Mouse (Mus musculus) left cerebral cortex, postnatal 10 days (tissue): ENCODE results near the gene Ngdn. TPM values are rescaled to one million over a fixed set of nuclear protein-coding genes. Genes with fewer than 3 reads are reported as not detected.
"Not testable (repeated sequence)": the region's sequence is repeated elsewhere in the genome, so short reads cannot be mapped to it uniquely, and the experiment has no call there.

Experiments used
- DNase-seq, 2 experiments: peaks; one replicate each; pipeline ENCODE4 v3.0.0; 2021 to 2022; ENCODE audit warnings: low spot score in 2 of 2, mixed read lengths in 1 of 2; ENCODE audit errors: extremely low spot score in 1 of 2
- intact Hi-C: fragments of 180-260 bp; cut with DNase I; formaldehyde crosslinking; loops from one replicate; pipeline ENCODE4 v1.15.1; 2025
- total RNA-seq, 2 experiments: library from RNA; stranded (reverse); gene quantifications; 2 replicates each; pipeline ENCODE4 v1.2.3; 2021

The Ngdn gene
- total RNA-seq, 2 experiments from 2014 or later: 21.5 to 26.8 TPM

GRCm38 (mm10) chr14:54996793-54997192 is 18.5 kb upstream of the Ngdn start:
- no peak for DNase-seq
- intact Hi-C loops: loop anchor here (5.0 kb wide), 1 partner anchor 84 kb away; the partner anchor contains the start of gene Slc22a17

DNA sequence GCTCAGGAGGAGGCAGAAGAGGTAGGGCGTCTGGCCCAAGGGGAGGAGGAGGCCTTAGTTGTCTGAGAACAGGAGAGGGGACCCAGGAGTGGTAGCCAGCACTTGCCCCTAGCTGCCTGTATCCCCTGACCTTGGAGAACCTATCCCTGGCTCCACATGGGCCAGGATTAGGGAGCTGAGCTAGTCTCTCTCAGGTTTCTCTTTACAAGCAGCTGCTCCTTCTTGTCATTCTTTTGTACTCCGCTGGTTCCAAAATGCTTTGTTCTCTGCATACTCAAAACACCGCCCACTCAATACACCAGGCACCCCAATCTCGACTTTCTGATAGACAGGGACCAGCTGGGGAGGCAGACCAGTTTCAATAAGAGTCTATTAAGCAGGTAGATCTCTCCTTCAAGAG is 18.0 kb upstream of the Ngdn start:
- no peak for DNase-seq
- intact Hi-C loops: loop anchor here (5.0 kb wide), 1 partner anchor 85 kb away; the partner anchor contains the start of gene Slc22a17

GRCm38 (mm10) chr14:54998680-54999079 is 16.6 kb upstream of the Ngdn start:
- no peak for DNase-seq
- intact Hi-C loops: loop anchor here (5.0 kb wide), 1 partner anchor 86 kb away; the partner anchor contains the start of gene Slc22a17

DNA sequence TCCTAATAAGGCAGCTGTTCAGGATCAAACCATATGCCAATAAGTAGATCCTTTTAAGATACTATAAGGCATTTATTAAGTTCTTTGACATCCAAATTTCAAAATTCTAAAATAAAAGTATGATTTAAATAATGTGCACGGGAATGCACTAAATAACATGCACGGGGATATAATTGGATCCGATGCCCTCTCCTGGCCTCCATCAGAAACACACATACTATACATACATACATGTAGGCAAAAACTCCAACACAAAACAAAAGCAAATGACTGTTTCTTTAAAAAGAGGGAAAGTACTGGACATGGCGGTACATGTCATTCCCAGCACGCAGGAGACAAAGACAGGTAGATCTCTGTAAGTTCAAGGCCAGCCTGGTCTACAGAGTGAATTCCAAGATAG is 15.4 kb upstream of the Ngdn start:
- DNase-seq: not testable (repeated sequence)
- intact Hi-C loops: loop anchor here (5.0 kb wide), 1 partner anchor 88 kb away; the partner anchor contains the start of gene Slc22a17

DNA sequence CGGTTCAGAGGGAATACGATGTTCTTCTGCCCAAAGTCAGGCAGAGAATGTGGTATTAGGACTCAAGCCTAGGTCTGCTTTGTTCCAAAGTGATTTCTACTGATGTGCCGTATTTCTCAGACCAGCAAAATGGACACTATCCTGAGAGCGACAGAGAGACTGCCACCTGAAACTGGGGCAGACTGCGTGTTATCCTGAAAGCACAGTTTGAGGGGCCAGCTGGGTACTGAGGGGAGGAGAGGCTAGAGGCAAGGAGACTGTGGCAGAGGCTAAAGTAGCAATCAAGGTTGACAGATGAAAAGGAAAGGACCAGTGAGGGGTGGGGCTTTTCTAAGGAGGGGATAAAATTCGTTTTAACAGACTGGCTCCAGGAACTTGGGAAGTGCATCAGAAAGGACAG is 14.4 kb upstream of the Ngdn start:
- DNase-seq: no peak
- intact Hi-C loops: no loop called here

DNA sequence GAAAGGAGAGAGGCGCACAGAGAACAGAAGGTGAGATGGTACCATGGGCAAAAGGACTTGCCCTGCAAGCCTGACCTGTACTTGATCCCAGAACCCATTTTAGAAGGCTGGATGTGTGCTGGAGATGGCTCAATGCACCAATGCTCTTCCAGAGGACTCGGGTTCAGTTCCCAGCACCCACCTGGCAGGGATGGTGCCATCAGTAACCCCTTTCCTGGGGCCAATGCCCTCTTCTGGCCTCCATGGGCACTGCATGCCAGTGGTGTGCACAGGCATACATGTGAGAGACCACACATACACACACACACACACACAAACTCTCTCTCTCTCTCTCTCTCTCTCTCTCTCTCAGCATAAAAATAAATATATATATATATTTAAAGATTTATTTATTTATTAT is 13.8 kb upstream of the Ngdn start:
- intact Hi-C loops: no loop called here
- no peak for DNase-seq

DNA sequence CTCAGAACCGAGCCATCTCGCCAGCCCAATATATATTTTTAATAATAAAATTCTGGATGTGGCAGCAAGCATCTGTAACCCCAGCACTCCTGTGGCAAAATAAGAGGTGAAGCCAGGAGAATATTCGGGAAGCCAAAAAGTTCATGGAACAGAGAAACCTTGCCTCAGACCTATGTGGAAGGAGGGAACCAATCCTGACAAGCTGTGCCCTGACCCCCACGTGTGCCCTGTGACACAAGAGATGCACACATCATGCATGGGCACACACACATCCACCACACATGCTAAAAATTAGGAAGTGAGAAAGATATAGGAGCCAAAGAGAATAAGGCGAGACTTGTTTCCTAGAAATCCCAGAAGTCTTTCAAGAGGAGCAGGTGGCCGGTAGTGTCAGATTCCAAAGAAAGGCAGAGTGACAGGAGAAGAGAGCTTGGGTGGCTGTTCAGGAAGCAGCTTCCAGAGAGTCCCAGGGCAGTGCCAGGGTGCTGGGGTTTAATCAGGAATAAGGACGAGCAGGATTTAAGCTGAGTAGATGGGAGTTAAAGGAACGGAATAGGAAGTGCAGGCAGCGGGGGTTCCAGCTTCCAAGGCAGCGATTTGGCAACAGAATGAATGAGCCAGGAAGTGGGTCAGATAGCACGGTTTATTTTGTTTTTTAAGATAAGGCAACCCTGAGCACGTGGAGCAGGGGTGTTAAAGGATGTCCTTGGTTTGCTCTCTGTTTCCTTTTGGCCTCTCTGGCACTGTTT is 13.1 kb upstream of the Ngdn start:
- no peak for DNase-seq
- intact Hi-C loops: no loop called here

DNA sequence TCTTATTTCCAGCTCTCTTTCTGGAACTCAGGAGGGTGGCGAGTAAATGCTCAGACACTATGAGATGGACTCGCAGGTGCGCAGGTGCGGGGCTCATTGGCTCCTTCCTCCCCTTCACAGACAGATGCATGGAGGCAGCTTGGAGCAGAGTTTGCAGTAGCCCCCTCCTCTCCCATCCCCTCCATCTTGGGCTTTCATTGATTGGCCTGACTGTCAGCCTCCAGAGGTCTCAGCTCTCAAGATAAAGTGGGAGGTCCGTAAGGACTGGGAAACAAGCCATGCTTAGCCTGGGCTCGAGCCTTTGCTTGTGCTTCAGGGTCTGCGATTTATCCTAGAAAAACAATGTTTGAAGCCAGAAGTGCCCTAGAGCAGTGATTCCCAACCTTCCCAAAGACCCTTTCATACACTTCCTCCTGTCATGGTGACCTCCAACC is 12.6 kb upstream of the Ngdn start:
- no peak for DNase-seq
- intact Hi-C loops: no loop called here

DNA sequence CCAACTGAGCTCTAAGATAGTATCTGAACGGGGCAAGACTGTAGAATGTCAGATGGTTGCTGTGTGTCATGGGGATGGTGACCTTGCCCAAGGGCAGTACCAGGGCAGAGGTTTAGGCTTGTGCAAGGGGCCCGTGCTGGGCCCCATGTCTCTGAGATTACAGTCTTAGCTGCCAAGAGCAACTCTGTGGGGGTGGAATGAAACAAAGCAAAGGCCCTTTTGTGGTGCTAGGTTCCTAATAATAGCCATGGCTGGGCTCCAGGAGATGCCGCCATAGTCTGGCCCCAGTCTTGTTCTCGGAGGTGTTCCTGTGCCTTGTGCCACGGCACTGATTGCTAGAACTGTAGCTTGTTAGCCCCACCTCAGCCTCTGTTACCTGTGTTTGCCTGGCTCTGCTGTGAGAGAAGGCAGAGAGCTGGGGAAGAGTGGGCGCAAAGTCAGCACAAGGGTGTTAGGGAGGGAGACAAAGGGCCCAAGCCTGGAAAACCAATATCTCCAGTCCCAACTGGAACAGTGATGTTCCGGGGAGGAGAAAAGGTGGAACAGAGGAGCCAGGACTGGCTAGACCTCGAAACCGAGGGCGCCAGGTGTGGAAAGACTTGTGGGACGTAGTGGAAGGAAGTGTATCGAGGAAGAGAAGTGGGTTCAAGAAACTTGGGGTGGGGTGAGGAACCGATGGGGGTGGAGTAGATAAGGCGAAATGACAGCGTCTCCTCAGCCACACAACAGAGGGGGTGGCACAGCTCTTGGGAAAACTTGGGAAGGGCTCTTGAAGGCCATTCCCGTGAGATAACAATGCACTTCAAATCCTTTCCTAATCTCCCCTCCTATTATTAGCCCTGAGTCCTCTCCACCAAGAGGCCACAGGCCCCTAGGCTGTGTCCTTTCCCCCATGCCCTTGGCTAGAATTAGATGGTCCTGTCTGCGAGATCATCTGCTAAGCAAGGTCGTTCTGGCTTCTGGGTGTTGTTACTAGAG is 11.1 kb upstream of the Ngdn start:
- intact Hi-C loops: no loop called here
- no peak for DNase-seq

DNA sequence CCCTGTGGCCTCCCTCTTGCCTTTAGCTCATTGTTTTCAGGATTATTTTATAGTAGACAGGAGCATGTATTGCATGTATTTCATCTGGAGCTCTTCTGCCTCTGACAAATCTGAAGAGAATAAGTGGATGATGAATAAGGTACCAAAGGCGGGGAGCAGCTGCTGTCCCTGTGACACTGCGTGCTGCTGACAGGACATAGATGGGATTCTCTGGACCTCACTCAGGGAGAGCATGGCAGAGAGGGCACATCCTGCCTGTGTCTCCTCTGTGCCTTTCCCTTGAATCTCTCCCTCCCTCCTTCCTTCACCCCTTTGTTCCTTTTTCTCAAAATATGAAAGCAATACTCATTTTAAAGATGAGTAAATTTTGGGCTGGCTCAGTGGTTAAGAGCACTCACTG is 9.7 kb upstream of the Ngdn start:
- no peak for DNase-seq
- intact Hi-C loops: no loop called here

GRCm38 (mm10) chr14:55005967-55006366 is 9.3 kb upstream of the Ngdn start:
- intact Hi-C loops: no loop called here
- DNase-seq: no peak

DNA sequence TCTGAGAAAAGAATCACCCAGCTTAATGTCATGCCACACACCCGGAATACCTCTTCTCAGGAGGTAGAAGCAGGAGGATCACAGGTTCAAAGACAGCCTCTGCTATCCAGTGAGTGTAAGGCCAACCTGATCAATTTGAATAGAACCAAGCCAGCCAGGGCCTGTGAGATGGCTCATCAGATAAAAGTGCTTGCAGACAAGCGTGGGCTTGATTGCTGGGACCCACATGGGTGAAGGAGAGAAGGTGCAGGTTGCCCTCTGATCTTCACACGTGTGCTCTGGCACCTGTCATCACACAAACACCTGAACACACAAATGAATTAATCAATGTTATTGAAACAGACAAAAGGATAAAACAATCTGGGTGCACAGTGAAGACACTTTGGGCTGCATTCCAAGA is 8.7 kb upstream of the Ngdn start:
- no peak for DNase-seq
- intact Hi-C loops: no loop called here

GRCm38 (mm10) chr14:55007120-55007908 is 7.9 kb upstream of the Ngdn start:
- intact Hi-C loops: no loop called here
- no peak for DNase-seq

- no peak for DNase-seq
- intact Hi-C loops: no loop called here
Observed at GRCm38 (mm10) chr14:55008417-55008816, 6.8 kb upstream of the Ngdn start.

- DNase-seq: no peak
- intact Hi-C loops: loop anchor here (5.0 kb wide), 1 partner anchor 164 kb away; no protein-coding TSS in a partner anchor
Observed at GRCm38 (mm10) chr14:55011116-55011515, 4.1 kb upstream of the Ngdn start.

DNA sequence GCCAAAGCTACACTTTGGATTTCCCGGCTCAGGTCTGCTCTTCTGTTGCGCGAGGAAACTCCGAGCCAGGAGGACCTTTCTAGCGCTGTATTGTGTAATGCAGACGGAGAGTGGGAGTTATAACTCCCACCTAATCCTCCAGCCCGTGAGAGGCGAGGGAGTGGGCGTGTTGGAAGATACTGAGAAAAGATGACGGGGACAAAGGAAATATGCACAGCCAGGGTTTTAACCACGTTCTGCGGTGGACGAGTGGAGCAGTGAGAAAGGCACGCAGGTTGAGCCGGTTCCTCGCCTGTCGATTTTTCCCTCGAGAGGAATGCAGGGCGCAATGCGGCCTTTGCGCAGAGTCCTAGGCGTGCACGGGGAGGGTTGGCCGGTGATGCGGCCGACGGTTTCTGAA is 663 bp upstream of the Ngdn start:
- intact Hi-C loops: loop anchor here (2.0 to 5.0 kb wide), 2 partner anchors 114 to 167 kb away; no protein-coding TSS in a partner anchor

GRCm38 (mm10) chr14:55015767-55016111 is 485 bp downstream of the Ngdn start:
- peak in 1 of 2 experiments; percentile 43 for DNase-seq
- intact Hi-C loops: loop anchor here (2.0 kb wide), 1 partner anchor 115 kb away; no protein-coding TSS in a partner anchor

More for the DNA sequence above, 663 bp upstream of the Ngdn start:
- DNase-seq: peak; percentile 63 to 69

DNA sequence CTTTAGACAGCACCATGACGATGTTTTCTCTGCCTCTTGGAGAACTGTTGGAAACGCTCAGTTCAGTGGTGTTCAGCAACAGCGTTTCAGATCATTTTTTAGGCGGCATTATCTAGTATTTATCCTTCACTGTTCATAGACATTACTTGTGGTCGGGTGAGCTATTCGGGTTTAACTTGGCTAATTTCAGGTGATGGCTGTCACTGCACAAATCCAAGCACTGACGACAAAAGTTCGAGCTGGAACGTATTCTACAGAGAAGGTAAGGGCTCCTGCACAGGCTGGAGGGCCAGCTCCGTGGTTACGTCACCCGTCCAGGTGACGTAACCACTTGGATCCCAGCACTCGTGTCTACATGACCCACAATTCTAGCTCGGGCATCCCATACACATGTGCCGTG is 1.6 kb downstream of the Ngdn start:
- intact Hi-C loops: no loop called here
- no peak for DNase-seq

GRCm38 (mm10) chr14:55020394-55020793 is 5.1 kb downstream of the Ngdn start:
- DNase-seq: no peak
- intact Hi-C loops: no loop called here
